Mouse (Mus musculus) liver, embryonic 14.5 days (tissue): ENCODE results near the gene Fxyd7. TPM values are rescaled to one million over a fixed set of nuclear protein-coding genes. Genes with fewer than 3 reads are reported as not detected.

Experiments used
- ATAC-seq: fragments of 200-750 bp; cut with Nextera tagmentation; 2 replicates; pipeline ENCODE4 v1.8.0; 2017; ENCODE audit warnings: moderate number of reproducible peaks, mild to moderate bottlenecking, moderate library complexity; ENCODE audit not compliant: insufficient read depth
- DNase-seq, 3 experiments: peaks; one replicate each; pipeline ENCODE4 v3.0.0-alpha.2; 2012 to 2013; ENCODE audit warnings: low read depth in 3 of 3, low spot score in 3 of 3
- H3K27ac ChIP-seq: fragments of 300-500 bp; sonication (generic); 2 replicates; pipeline ENCODE4 v1.5.1; 2014; ENCODE audit warnings: moderate library complexity, mild to moderate bottlenecking, control low read depth, inconsistent platforms
- H3K27me3 ChIP-seq: fragments of 300-500 bp; sonication (generic); 2 replicates; pipeline ENCODE4 v1.6.1; 2014; ENCODE audit warnings: mild to moderate bottlenecking, low read length, moderate library complexity; ENCODE audit not compliant: control insufficient read depth, insufficient read depth
- H3K36me3 ChIP-seq: fragments of 300-500 bp; sonication (generic); replicated peaks from 2 replicates; pipeline ENCODE4 v1.6.1; 2014; ENCODE audit warnings: low read depth; ENCODE audit not compliant: control insufficient read depth, insufficient read depth
- H3K4me1 ChIP-seq, 2 experiments: fragments of 200-500 bp in 1 of 2; fragments of 300-500 bp in 1 of 2; sonication (generic) in 1 of 2; replicated peaks; 2 replicates each; pipeline ENCODE4 v1.6.1; 2012 to 2014; ENCODE audit warnings: antibody characterized with exemption in 1 of 2, inconsistent platforms in 1 of 2, low read length in 1 of 2; ENCODE audit not compliant: control insufficient read depth in 2 of 2, insufficient read depth in 2 of 2
- H3K4me2 ChIP-seq: fragments of 300-500 bp; sonication (generic); 2 replicates; pipeline ENCODE4 v1.6.1; 2014; ENCODE audit warnings: low read depth, mild to moderate bottlenecking, control low read depth, moderate library complexity
- H3K4me3 ChIP-seq, 2 experiments: fragments of 200-500 bp in 1 of 2; fragments of 300-500 bp in 1 of 2; sonication (generic) in 1 of 2; 2 replicates each; pipeline ENCODE4 v1.5.1; 2012 to 2014; ENCODE audit warnings: low read depth in 2 of 2, low read length in 2 of 2, mild to moderate bottlenecking in 2 of 2, control low read depth in 1 of 2, inconsistent platforms in 1 of 2, moderate library complexity in 1 of 2; ENCODE audit not compliant: insufficient read depth in 1 of 2
- H3K9ac ChIP-seq: fragments of 300-500 bp; sonication (generic); replicated peaks from 2 replicates; pipeline ENCODE4 v1.6.1; 2014; ENCODE audit warnings: mild to moderate bottlenecking, control low read depth, moderate library complexity
- H3K9me3 ChIP-seq: fragments of 300-500 bp; sonication (generic); 2 replicates; pipeline ENCODE4 v1.6.1; 2016; ENCODE audit warnings: low read length, mixed read lengths; ENCODE audit not compliant: control insufficient read depth
- CTCF ChIP-seq: IDR thresholded peaks from 2 replicates; pipeline ENCODE4 v1.5.1; 2016; ENCODE audit warnings: antibody characterized with exemption, low read depth, control low read depth
- EP300 ChIP-seq: IDR thresholded peaks from 2 replicates; pipeline ENCODE4 v1.6.1; 2016; ENCODE audit warnings: antibody characterized with exemption, low read depth
- WGBS: fragments of 180-500 bp; shearing (Covaris S2); extraction: QIAGEN DNeasy Blood & Tissue Kit; methylation state at CpG from one replicate; pipeline ENCODE4 v1.1.7; 2014; ENCODE audit not compliant: insufficient replicate concordance; 5-methylcytosine and 5-hydroxymethylcytosine counted together
- polyA plus RNA-seq, 2 experiments: library from polyadenylated mRNA; depleted of rRNA in 1 of 2; stranded (reverse) in 1 of 2; unstranded in 1 of 2; fragments of >200 nt; fragmentation: Nextera tagmentation in 1 of 2; extraction: Ambion mirVana in 1 of 2; gene quantifications; 2 replicates each; pipeline versions ENCODE4 v1.2.1 to v1.2.3; 2012 to 2014

The Fxyd7 gene
- polyA plus RNA-seq, 2 experiments, result 0.21 to 0.23 TPM

DNA sequence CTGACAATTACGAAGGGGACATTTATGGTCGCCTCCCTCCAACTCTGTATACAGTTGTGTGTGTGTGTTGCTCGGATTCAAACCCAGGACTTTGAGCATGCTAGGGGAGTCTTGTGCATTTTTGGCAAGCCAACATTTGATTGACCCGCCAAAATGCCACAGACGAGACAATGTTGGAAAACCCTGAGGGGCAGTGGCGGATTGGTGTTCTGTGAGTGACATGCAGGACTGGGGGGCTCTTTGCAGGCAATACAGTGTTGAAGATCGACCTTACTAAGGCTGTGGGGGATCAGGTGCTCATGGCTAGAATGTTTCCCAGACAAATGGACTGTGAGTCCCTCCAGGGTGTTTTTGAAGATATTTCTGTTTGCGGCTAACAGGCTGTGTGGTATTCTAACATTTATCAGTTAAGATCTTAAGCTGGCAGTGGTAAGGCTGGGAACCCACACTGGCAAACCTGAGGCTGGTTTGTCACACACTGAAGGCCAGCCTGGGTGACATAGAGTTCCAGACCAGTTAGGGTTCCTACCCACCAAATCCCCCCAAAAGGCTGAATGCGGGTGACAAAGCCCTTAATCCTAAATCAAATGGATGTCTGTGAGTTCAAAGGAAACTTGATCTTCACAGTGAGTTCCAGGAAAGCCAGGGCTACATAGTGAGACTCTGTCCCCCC is 45.8 kb upstream of the Fxyd7 start:
- ATAC-seq (no peak), DNase-seq (no peak)
- Histone ChIP-seq H3K27ac (no peak overlapping the region), H3K4me3 (no peak overlapping the region), H3K9me3 (no peaks in the 10 kb centered on the region), H3K36me3 (no peaks in the 10 kb centered on the region), H3K9ac (no peak overlapping the region), H3K27me3 (no peaks in the 10 kb centered on the region), H3K4me1 (no peaks in the 10 kb centered on the region), H3K4me2 (no peak overlapping the region)
- no peak for TF ChIP-seq CTCF
- no peak for TF ChIP-seq EP300
- WGBS, result 60% methylated on average over 9 of the region's 9 CpGs

- no peak overlapping the region for H3K27ac ChIP-seq
- no peak overlapping the region for H3K4me3 ChIP-seq
- no peaks in the 10 kb centered on the region for H3K4me1 ChIP-seq
- H3K9ac ChIP-seq, result no peak overlapping the region
- H3K4me2 ChIP-seq, result no peak overlapping the region
- 20% methylated on average over 10 of the region's 12 CpGs for WGBS
- H3K36me3 ChIP-seq, result no peaks in the 10 kb centered on the region
- no peak for TF ChIP-seq EP300
- peak; percentile 19; the same call in 1 of the 2 replicates for TF ChIP-seq CTCF
- H3K27me3 ChIP-seq, result no peaks in the 10 kb centered on the region
- ATAC-seq (no peak), DNase-seq (no peak)
- H3K9me3 ChIP-seq, result no peaks in the 10 kb centered on the region
Observed at GRCm38 (mm10) chr7:31094774-31095501, 43.7 kb upstream of the Fxyd7 start.

DNA sequence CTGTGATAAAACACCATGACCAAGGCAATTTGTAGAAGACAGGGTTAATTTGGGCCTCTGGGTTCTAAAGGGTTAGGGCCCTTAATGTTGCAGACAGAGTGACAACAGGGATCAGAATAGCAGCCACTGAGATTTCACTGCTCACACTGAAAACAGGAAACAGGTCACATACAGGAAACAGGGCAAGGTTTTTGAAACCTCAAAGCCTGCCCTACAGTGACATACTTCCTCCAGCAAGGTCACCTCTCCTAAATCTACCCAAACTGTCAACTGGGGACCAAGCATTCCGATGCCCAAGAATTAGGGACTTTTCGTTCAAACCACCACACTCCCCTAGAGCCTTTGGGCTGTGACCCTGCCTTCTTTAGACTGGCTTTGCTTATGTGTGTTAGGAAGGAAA is 38.5 kb upstream of the Fxyd7 start:
- H3K27ac ChIP-seq, result no peak overlapping the region
- H3K4me2 ChIP-seq, result no peak overlapping the region
- no peak overlapping the region for H3K9ac ChIP-seq
- ATAC-seq (no peak), DNase-seq (no peak)
- H3K36me3 ChIP-seq, result no peaks in the 10 kb centered on the region
- H3K9me3 ChIP-seq, result no peaks in the 10 kb centered on the region
- H3K27me3 ChIP-seq, result no peaks in the 10 kb centered on the region
- TF ChIP-seq EP300 (no peak), CTCF (no peak)
- peaks cover 0 to 4% of the 10 kb centered on the region in 2 experiments; a peak in 1 of 4 replicates for H3K4me1 ChIP-seq
- no peak overlapping the region for H3K4me3 ChIP-seq
- 15% methylated on average over 2 of the region's 2 CpGs for WGBS

GRCm38 (mm10) chr7:31088206-31088605 is 36.9 kb upstream of the Fxyd7 start:
- DNase-seq, result no peak
- TF ChIP-seq EP300, result no peak
- no peak for TF ChIP-seq CTCF
- no peaks in the 10 kb centered on the region for H3K9me3 ChIP-seq
- no peak overlapping the region for H3K27ac ChIP-seq
- WGBS, result 53% methylated on average over 3 of the region's 3 CpGs
- ATAC-seq, result no peak
- no peak overlapping the region for H3K9ac ChIP-seq
- H3K27me3 ChIP-seq, result no peaks in the 10 kb centered on the region
- H3K4me2 ChIP-seq, result no peak overlapping the region
- no peaks in the 10 kb centered on the region for H3K36me3 ChIP-seq
- no peak overlapping the region for H3K4me3 ChIP-seq
- H3K4me1 ChIP-seq, result peaks cover 0 to 6% of the 10 kb centered on the region in 2 experiments; a peak in 1 of 4 replicates

DNA sequence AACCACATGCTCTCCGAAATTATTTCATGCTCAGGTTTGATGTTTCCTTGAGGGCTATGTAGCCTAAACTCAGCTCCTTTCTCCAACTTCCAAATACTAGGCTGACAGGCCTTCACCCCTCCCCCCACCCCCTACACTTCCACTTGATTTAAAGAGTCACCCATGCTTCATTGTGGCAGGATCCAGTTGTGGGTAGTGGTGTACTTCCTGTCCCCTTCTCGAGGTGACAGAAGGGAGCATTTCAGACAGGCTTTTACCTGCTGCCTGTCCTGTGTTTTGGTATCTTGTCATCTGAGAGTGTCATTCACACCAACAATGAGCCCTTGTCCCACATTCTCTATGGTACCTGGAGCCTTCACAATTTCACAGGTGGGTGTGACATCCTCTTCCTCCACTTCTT is 36.0 kb upstream of the Fxyd7 start:
- ATAC-seq, result no peak
- H3K27ac ChIP-seq, result no peak overlapping the region

More for the DNA sequence above, 36.0 kb upstream of the Fxyd7 start:
- TF ChIP-seq CTCF (no peak), EP300 (no peak)
- Histone ChIP-seq H3K27me3 (no peaks in the 10 kb centered on the region), H3K9ac (no peak overlapping the region), H3K36me3 (no peaks in the 10 kb centered on the region), H3K4me2 (no peak overlapping the region), H3K9me3 (no peaks in the 10 kb centered on the region), H3K4me1 (peaks cover 0 to 6% of the 10 kb centered on the region in 2 experiments; a peak in 1 of 4 replicates), H3K4me3 (no peak overlapping the region)
- 18% methylated on average over 2 of the region's 2 CpGs for WGBS
- no peak for DNase-seq
